Mouse (Mus musculus): ENCODE results near the gene Hsp90aa1. TPM values are rescaled to one million over a fixed set of nuclear protein-coding genes. Genes with fewer than 3 reads are reported as not detected.
A peak's percentile ranks its signal among the peaks of the same experiment; 100 is the strongest.
"Not testable (repeated sequence)": the region's sequence is repeated elsewhere in the genome, so short reads cannot be mapped to it uniquely, and the experiment has no call there.

Gene Hsp90aa1
- 100 to 1,000 TPM; 862 to 917 TPM for total RNA-seq (2021)

- intact Hi-C loops (cut with DNase I) = loop anchor here (10.0 kb wide), 1 partner anchor 278 kb away; no protein-coding TSS in a partner anchor
- DNase-seq = no peak
Measured at GRCm38 (mm10) chr12:110702556-110702955, at the start of gene Hsp90aa1. Gene Hsp90aa1, minus strand, starts transcription at chr12:110702728.

GRCm38 (mm10) chr12:110750770-110751439, 48.4 kb upstream of the Hsp90aa1 start:
- no peak for DNase-seq
- intact Hi-C loops (cut with DNase I) = no loop called here

- intact Hi-C loops (cut with DNase I) = loop anchor here (5.0 to 10.0 kb wide), 2 partner anchors 64 to 106 kb away; partner anchors contain the start of gene Mok
- DNase-seq = no peak
Measured at GRCm38 (mm10) chr12:110738158-110738921, 35.8 kb upstream of the Hsp90aa1 start.

- peak; percentile 99 for DNase-seq
- intact Hi-C loops (cut with DNase I) = loop anchor here (5.0 to 10.0 kb wide), 2 partner anchors 65 to 107 kb away; partner anchors contain the start of gene Mok
Measured at GRCm38 (mm10) chr12:110737170-110738157, 34.9 kb upstream of the Hsp90aa1 start, which contains the start of gene Wdr20. Gene Wdr20, plus strand, starts transcription at chr12:110737944.

GRCm38 (mm10) chr12:110736641-110737040, 34.1 kb upstream of the Hsp90aa1 start:
- intact Hi-C loops (cut with DNase I) = loop anchor here (5.0 to 10.0 kb wide), 2 partner anchors 66 to 108 kb away; partner anchors contain the start of gene Mok
- no peak for DNase-seq

- DNase-seq = not testable (repeated sequence)
- intact Hi-C loops (cut with DNase I) = loop anchor here (10.0 kb wide), 1 partner anchor 112 kb away; the partner anchor contains the start of gene Mok
Measured at GRCm38 (mm10) chr12:110733254-110733653, 30.7 kb upstream of the Hsp90aa1 start.

- no peak for DNase-seq
- intact Hi-C loops (cut with DNase I) = no loop called here
Measured at GRCm38 (mm10) chr12:110726428-110726827, 23.9 kb upstream of the Hsp90aa1 start.

- no peak for DNase-seq
- intact Hi-C loops (cut with DNase I) = no loop called here
Measured at GRCm38 (mm10) chr12:110725489-110725888, 23.0 kb upstream of the Hsp90aa1 start.

GRCm38 (mm10) chr12:110725051-110725450, 22.5 kb upstream of the Hsp90aa1 start:
- DNase-seq = no peak
- intact Hi-C loops (cut with DNase I) = no loop called here

GRCm38 (mm10) chr12:110716004-110716403, 13.5 kb upstream of the Hsp90aa1 start:
- DNase-seq = no peak
- intact Hi-C loops (cut with DNase I) = no loop called here

- intact Hi-C loops (cut with DNase I) = no loop called here
- DNase-seq = no peak
Measured at GRCm38 (mm10) chr12:110714215-110714614, 11.7 kb upstream of the Hsp90aa1 start.

- intact Hi-C loops (cut with DNase I) = no loop called here
- DNase-seq = no peak
Measured at GRCm38 (mm10) chr12:110713784-110714183, 11.3 kb upstream of the Hsp90aa1 start.

- intact Hi-C loops (cut with DNase I) = no loop called here
- DNase-seq = no peak
Measured at GRCm38 (mm10) chr12:110711270-110711669, 8.7 kb upstream of the Hsp90aa1 start.

GRCm38 (mm10) chr12:110707451-110707850, 4.9 kb upstream of the Hsp90aa1 start:
- DNase-seq = no peak
- intact Hi-C loops (cut with DNase I) = loop anchor here (10.0 kb wide), 1 partner anchor 283 kb away; no protein-coding TSS in a partner anchor

- intact Hi-C loops (cut with DNase I) = loop anchor here (10.0 kb wide), 1 partner anchor 282 kb away; no protein-coding TSS in a partner anchor
- peak; percentile 37 for DNase-seq
Measured at GRCm38 (mm10) chr12:110706337-110707231, 4.1 kb upstream of the Hsp90aa1 start.

GRCm38 (mm10) chr12:110705419-110705818, 2.9 kb upstream of the Hsp90aa1 start:
- DNase-seq = not testable (repeated sequence)
- intact Hi-C loops (cut with DNase I) = loop anchor here (10.0 kb wide), 1 partner anchor 281 kb away; no protein-coding TSS in a partner anchor

- intact Hi-C loops (cut with DNase I) = loop anchor here (10.0 kb wide), 1 partner anchor 279 kb away; no protein-coding TSS in a partner anchor
- no peak for DNase-seq
Measured at GRCm38 (mm10) chr12:110703682-110704081, 1.2 kb upstream of the Hsp90aa1 start.

GRCm38 (mm10) chr12:110703008-110703471, 512 bp upstream of the Hsp90aa1 start:
- DNase-seq = peak; percentile 88

GRCm38 (mm10) chr12:110701363-110701762, 1.2 kb downstream of the Hsp90aa1 start:
- not testable (repeated sequence) for DNase-seq
- intact Hi-C loops (cut with DNase I) = loop anchor here (10.0 kb wide), 1 partner anchor 277 kb away; no protein-coding TSS in a partner anchor

More at GRCm38 (mm10) chr12:110703008-110703471, 512 bp upstream of the Hsp90aa1 start:
- intact Hi-C loops (cut with DNase I) = loop anchor here (10.0 kb wide), 1 partner anchor 278 kb away; no protein-coding TSS in a partner anchor
